Mouse (Mus musculus) stomach, postnatal 0 days (tissue): Measurements from ENCODE around the gene Omd. TPM values are rescaled to one million over a fixed set of nuclear protein-coding genes. Genes with fewer than 3 reads are reported as not detected.
"Not testable (repeated sequence)": the region's sequence is repeated elsewhere in the genome, so short reads cannot be mapped to it uniquely, and the experiment has no call there.

Source experiments
- ATAC-seq: fragments of 200-750 bp; cut with Nextera tagmentation; 2 replicates; pipeline ENCODE4 v1.8.0; 2017; ENCODE audit not compliant: low FRiP score, low TSS enrichment
- DNase-seq: peaks from one replicate; pipeline ENCODE4 v3.0.0-alpha.2; 2016; ENCODE audit warnings: low spot score
- H3K27ac ChIP-seq: fragments of 300-500 bp; sonication (generic); replicated peaks from 2 replicates; pipeline ENCODE4 v1.5.1; 2014; ENCODE audit warnings: mild to moderate bottlenecking, control low read depth
- H3K27me3 ChIP-seq: fragments of 300-500 bp; sonication (generic); 2 replicates; pipeline ENCODE4 v1.6.1; 2014; ENCODE audit warnings: low read length; ENCODE audit not compliant: control insufficient read depth, insufficient read depth
- H3K36me3 ChIP-seq: fragments of 300-500 bp; sonication (generic); 2 replicates; pipeline ENCODE4 v1.6.1; 2014; ENCODE audit warnings: low read length, mixed read lengths; ENCODE audit not compliant: control insufficient read depth, insufficient read depth
- H3K4me1 ChIP-seq: fragments of 300-500 bp; sonication (generic); replicated peaks from 2 replicates; pipeline ENCODE4 v1.6.1; 2014; ENCODE audit warnings: antibody characterized with exemption; ENCODE audit not compliant: control insufficient read depth, insufficient read depth
- H3K4me2 ChIP-seq: fragments of 300-500 bp; sonication (generic); replicated peaks from 2 replicates; pipeline ENCODE4 v1.6.1; 2014; ENCODE audit warnings: low read depth, mild to moderate bottlenecking, control low read depth, moderate library complexity
- H3K4me3 ChIP-seq: fragments of 300-500 bp; sonication (generic); 2 replicates; pipeline ENCODE4 v1.5.1; 2014; ENCODE audit warnings: low read depth, low read length, control low read depth
- H3K9ac ChIP-seq: fragments of 300-500 bp; sonication (generic); 2 replicates; pipeline ENCODE4 v1.6.1; 2014; ENCODE audit warnings: mild to moderate bottlenecking, low read length, control low read depth, mixed read lengths
- H3K9me3 ChIP-seq: fragments of 300-500 bp; sonication (generic); 2 replicates; pipeline ENCODE4 v1.6.1; 2016; ENCODE audit warnings: low read length; ENCODE audit not compliant: control insufficient read depth
- CTCF ChIP-seq: IDR thresholded peaks from 2 replicates; pipeline ENCODE4 v1.5.1; 2016; ENCODE audit warnings: antibody characterized with exemption, low read depth, mild to moderate bottlenecking, moderate library complexity
- EP300 ChIP-seq: optimal IDR thresholded peaks from 2 replicates; pipeline ENCODE3; 2016; ENCODE audit warnings: antibody characterized with exemption
- WGBS: fragments of 180-500 bp; shearing (Covaris S2); extraction: QIAGEN DNeasy Blood & Tissue Kit; methylation state at CpG from one replicate; pipeline ENCODE4 v1.1.7; 2014; 5-methylcytosine and 5-hydroxymethylcytosine counted together
- polyA plus RNA-seq: library from polyadenylated mRNA; unstranded; fragments of >200 nt; fragmentation: Nextera tagmentation; extraction: Ambion mirVana; gene quantifications from 2 replicates; pipeline ENCODE4 v1.2.1, GENCODE M21; 2015

Gene Omd
- polyA plus RNA-seq, 1 experiment from 2014 or later = 0.36 TPM

DNA sequence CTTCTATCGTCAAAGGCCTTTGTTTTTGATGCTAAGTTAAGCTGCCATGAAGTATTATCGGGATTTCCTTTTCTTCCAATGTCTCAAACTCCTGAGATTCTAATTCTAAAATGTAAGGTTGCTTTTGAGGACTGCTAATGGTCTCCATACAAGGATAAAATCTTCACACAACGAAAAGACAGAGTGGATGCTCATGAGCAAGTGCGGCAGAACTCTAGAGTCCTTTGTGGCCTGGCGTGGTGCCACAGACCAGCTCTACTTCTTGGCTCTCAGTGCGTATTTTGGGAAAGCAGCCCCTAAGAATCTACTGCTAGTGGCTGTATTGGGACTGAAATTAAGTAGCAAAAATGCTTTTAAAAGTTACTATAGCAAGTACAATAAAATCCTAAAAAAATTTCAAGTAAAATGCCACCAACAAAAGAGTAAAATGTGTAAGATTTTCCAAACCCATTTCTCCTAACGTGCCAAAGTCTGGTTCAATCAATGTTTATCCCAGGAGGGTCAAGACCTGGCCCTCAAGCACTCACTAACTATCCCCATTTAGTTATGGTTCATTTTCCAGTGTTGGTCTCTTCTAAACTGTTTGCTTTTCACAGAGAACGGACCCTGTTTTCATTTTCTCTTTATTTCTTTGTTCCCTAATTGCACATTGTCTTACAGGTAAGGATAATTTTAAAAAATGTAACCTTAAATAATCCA lies 2.2 kb downstream of the Omd start:
- TF ChIP-seq CTCF (no peak), EP300 (no peak)
- Histone ChIP-seq H3K27ac (peak overlapping the region; percentile 65), H3K4me1 (no peaks in the 10 kb centered on the region), H3K36me3 (no peaks in the 10 kb centered on the region), H3K4me3 (no peak overlapping the region), H3K9me3 (no peaks in the 10 kb centered on the region), H3K4me2 (no peak overlapping the region), H3K27me3 (no peaks in the 10 kb centered on the region), H3K9ac (no peak overlapping the region)
- no peak for ATAC-seq
- 53% methylated on average over 8 of the region's 8 CpGs for WGBS
- no peak for DNase-seq

DNA sequence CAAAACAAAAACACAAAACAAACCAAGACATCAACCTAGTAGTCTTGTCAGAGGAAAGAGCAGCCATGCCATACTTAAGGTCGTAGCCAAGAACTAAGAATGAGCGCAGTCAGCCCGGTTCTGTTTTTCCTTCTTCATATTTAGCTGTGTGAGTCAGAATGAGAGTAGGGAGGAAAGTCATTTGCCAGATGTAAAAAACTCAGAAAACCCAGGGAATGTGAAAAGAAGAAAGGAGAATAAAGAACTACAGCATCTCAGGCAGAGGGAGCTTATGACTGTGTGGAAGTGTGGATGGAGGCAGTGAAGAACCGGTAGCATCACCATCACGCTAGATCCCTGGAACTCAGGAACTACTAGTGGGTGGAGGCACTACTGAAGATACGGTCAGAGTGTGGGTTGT lies 3.8 kb downstream of the Omd start:
- Histone ChIP-seq H3K4me2 (no peak overlapping the region), H3K36me3 (no peaks in the 10 kb centered on the region), H3K27ac (no peak overlapping the region), H3K9ac (no peak overlapping the region), H3K4me3 (no peak overlapping the region), H3K9me3 (no peaks in the 10 kb centered on the region), H3K4me1 (no peaks in the 10 kb centered on the region), H3K27me3 (no peaks in the 10 kb centered on the region)
- 78% methylated on average over 6 of the region's 6 CpGs for WGBS
- DNase-seq = no peak
- TF ChIP-seq CTCF = no peak
- TF ChIP-seq EP300 = no peak
- no peak for ATAC-seq

DNA sequence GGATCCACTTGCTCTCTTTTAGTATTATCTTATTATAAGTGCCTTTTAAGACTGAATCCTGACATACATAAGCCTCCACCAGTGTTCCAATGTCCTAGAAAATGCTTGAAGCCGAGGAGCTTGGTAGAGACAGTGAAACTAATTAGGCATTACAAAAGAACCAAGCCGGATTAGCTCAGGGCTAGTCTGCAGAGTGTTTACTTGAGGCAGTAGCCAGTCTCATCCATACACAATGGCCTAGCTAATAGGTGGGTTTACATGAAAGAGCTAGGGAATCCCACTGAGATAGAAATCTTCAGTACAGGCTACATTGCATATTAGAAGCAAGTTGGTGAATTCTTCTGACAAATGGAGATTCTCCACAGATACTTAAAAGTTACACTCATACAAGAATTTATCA lies 20.3 kb downstream of the Omd start:
- WGBS = 81% methylated on average over 2 of the region's 2 CpGs
- DNase-seq, H3K4me1 ChIP-seq, H3K27ac ChIP-seq, H3K9me3 ChIP-seq, H3K9ac ChIP-seq, H3K4me2 ChIP-seq, ATAC-seq, H3K4me3 ChIP-seq, H3K36me3 ChIP-seq, H3K27me3 ChIP-seq: not testable (repeated sequence)

DNA sequence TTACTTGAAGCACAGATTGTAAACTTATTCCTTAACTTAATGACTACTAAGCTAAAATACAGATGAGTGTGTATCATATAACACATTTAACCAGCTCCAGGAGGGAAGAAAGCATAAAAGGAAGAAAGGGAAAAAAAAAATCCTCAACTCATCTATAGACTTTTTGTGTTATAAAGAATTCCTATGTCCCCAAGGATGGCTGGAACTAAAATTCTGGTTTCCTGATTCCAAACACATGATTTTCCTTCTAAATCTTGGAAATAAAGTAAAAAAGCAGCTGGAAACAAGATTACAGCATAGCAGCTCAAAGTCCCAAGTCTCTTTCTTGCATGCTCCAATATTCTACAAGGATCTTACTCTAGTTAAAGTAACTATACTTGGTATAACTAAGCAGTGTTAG lies 21.3 kb downstream of the Omd start:
- no peak for DNase-seq
- no peak overlapping the region for H3K4me2 ChIP-seq
- H3K9me3 ChIP-seq = no peaks in the 10 kb centered on the region
- H3K27me3 ChIP-seq = no peaks in the 10 kb centered on the region
- no peak for ATAC-seq
- no peak overlapping the region for H3K27ac ChIP-seq
- H3K9ac ChIP-seq = no peak overlapping the region
- TF ChIP-seq CTCF (no peak), EP300 (no peak)
- no peak overlapping the region for H3K4me3 ChIP-seq
- no peaks in the 10 kb centered on the region for H3K36me3 ChIP-seq
- H3K4me1 ChIP-seq = no peaks in the 10 kb centered on the region

DNA sequence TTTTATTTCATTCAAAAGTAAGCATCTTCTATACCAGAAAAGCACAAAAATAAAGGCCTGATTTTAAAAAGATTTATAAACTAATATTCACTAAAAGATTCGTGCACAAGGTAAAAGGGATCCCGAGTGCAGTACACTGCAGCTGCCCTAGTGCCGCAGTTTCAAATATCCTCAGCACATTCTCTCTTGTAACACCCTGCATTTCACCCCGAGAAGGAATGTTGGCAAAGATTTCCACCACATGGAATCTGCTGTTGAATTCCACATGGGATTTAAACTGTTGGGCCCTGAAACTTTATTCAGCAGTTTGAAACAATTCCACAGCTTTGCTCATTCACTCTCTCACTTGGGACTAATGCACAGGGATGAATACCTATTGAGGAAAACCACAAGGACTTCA lies 25.5 kb downstream of the Omd start, which contains the start of gene Ogn:
Gene Ogn, plus strand, starts transcription at position 333 of the 400 bp plus-strand sequence.
- peak within 1 kb of the TSS; percentile 67; the same call in 1 of the 2 replicates for H3K27ac ChIP-seq
- H3K9ac ChIP-seq = no peak within 1 kb of the TSS
- 51% methylated on average over 4 of the region's 4 CpGs for WGBS

DNA sequence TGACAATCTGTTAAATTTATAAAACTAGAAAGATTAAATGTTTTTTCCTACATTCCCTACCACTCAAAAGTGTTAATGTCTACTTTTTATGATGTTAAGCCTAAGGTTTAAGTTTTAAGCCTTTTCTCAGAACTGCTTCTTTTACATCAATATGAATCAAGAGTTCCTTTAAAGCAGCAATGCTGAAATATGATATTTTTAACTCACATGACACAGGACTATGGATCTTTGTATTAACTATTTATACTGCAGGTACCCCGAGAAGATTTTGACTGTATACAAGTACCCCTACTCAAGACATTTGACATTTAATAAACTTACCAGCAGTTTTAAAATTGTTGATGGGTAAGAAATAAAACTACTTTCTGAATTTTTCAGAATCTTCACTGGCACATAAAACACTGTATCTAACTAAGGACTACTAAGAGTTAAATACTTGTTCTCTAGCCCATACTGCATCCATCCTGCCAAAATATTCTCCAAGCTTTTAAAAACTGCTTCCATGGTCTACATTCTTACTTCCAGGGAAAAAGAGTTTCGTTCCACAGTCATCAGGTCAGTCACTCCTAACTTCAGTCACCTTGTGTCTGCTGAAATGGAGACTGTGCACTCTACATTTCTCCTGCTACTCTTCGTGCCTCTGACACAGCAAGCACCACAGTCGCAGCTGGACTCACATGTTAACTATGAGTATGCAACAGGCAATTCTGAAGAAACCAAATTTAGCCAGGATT lies 26.5 kb downstream of the Omd start:
- DNase-seq (no peak), ATAC-seq (no peak)
- H3K27ac ChIP-seq = peak overlapping the region; percentile 67; the same call in 1 of the 2 replicates
- H3K9me3 ChIP-seq = no peaks in the 10 kb centered on the region
- peak overlapping the region; percentile 39 for H3K4me3 ChIP-seq
- no peaks in the 10 kb centered on the region for H3K36me3 ChIP-seq
- no peak for TF ChIP-seq EP300
- no peak for TF ChIP-seq CTCF
- no peak overlapping the region for H3K9ac ChIP-seq
- peak overlapping the region; percentile 42 for H3K4me2 ChIP-seq
- H3K27me3 ChIP-seq = no peaks in the 10 kb centered on the region
- no peaks in the 10 kb centered on the region for H3K4me1 ChIP-seq
- 43% methylated on average over 4 of the region's 4 CpGs for WGBS

More for the DNA sequence above, 25.5 kb downstream of the Omd start, which contains the start of gene Ogn:
- Histone ChIP-seq H3K9me3 (no peaks in the 10 kb centered on the region), H3K4me1 (no peaks in the 10 kb centered on the region), H3K27me3 (no peaks in the 10 kb centered on the region), H3K4me3 (peak within 1 kb of the TSS; percentile 39), H3K4me2 (peak within 1 kb of the TSS; percentile 42), H3K36me3 (no peaks in the 10 kb centered on the region)
- DNase-seq (no peak), ATAC-seq (no peak)
- no peak for TF ChIP-seq CTCF
- no peak for TF ChIP-seq EP300
